Mouse (Mus musculus) liver, embryonic 18 days (tissue): ENCODE data around the gene Atp7a. TPM values are rescaled to one million over a fixed set of nuclear protein-coding genes. Genes with fewer than 3 reads are reported as not detected.

Experiments used
- polyA plus RNA-seq: library from polyadenylated mRNA; depleted of rRNA; stranded (reverse); fragments of >200 nt; gene quantifications from 2 replicates; pipeline ENCODE4 v1.2.3, GENCODE M21; 2012; rRNA removed

Gene Atp7a
- polyA plus RNA-seq, result 5.2 and 7.2 TPM in 2 replicates

GRCm38 (mm10) chrX:106026418-106027342 is at the start of gene Atp7a:
TSS of gene Atp7a (plus strand) at chrX:106027276.

GRCm38 (mm10) chrX:106011465-106012159 is 15.5 kb upstream of the Atp7a start, which contains the start of gene Magt1:
TSS of gene Magt1 (minus strand) at chrX:106011906.

GRCm38 (mm10) chrX:106015571-106016322 is 11.3 kb upstream of the Atp7a start, which contains the start of gene Cox7b:
TSS of gene Cox7b (plus strand) at chrX:106015700.

DNA sequence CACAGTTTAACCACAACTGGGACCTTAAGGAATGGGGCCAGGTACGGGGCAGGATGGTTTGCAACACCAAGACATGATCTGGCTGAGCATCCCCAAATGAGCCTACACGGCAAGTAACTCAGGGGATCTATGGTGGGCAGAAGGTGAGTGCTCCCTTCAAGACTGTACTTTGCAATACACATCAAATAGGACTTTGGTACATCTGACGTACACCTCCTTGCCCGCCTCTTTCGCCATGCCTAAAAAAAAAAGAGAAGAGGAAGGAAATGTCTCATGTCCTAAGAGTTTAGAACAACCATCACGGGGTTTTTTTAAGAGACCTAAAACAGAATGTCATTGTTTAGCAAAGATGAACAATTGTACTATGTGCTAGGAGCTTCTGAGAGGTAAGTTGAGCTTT is 115.9 kb downstream of the Atp7a start, which contains the start of gene Tlr13:
Gene Tlr13 (plus strand): TSS at position 269 of the 400 bp plus-strand sequence.

Other genes with a start within 250 kb of the Atp7a start
- gene Atrx, start 97.9 kb upstream of the Atp7a start, polyA plus RNA-seq, result 14.4 and 15.7 TPM in 2 replicates
- 12.8 and 15.3 TPM in 2 replicates for gene Magt1, start 15.4 kb upstream of the Atp7a start, polyA plus RNA-seq
- 380 and 393 TPM in 2 replicates for gene Cox7b, start 11.6 kb upstream of the Atp7a start, polyA plus RNA-seq
- 1.6 and 1.7 TPM in 2 replicates for gene Tlr13, start 115.9 kb downstream of the Atp7a start, polyA plus RNA-seq
- gene Pgk1, start 159.8 kb downstream of the Atp7a start, polyA plus RNA-seq, result 339 and 347 TPM in 2 replicates
- gene Taf9b, start 193.9 kb downstream of the Atp7a start, polyA plus RNA-seq, result 1.8 TPM in 2 replicates
- gene Fnd3c2, start 228.1 kb downstream of the Atp7a start, polyA plus RNA-seq, result not detected in 2 replicates